Mouse (Mus musculus): ENCODE measurements at regions not wholly inside any gene's neighbourhood (a gene's known extent, or its start where the extent isn't known, plus 50 kb on each side); places are given as distances from the start of the nearest gene placed in this dataset.

GRCm38 (mm10) chr2:147905759-147906740, 140.7 kb downstream of the Foxa2 start:
- no peaks in the 10 kb centered on the region for H3K27me3 ChIP-seq (ENCODE audit: insufficient read depth, low read length)
- H3K4me1 ChIP-seq (ENCODE audit: insufficient read depth) = peaks cover 7% of the 10 kb centered on the region; the same call in 1 of the 2 replicates
- no peak overlapping the region for H3K4me2 ChIP-seq (ENCODE audit: low read depth, low read length)
- H3K4me3 ChIP-seq (ENCODE audit: low read depth, low read length) = no peak overlapping the region
- TF ChIP-seq EP300 (IDR thresholded peaks at IDR 0.05; ENCODE audit: low read depth) (no peak), CTCF (IDR thresholded peaks at IDR 0.05; ENCODE audit: low read depth) (no peak)
- no peak overlapping the region for H3K27ac ChIP-seq (ENCODE audit: low read depth)
- no peaks in the 10 kb centered on the region for H3K36me3 ChIP-seq (replicated peaks; ENCODE audit: insufficient read depth, low read length)
- no peak overlapping the region for H3K9ac ChIP-seq (replicated peaks)
- 31% methylated on average over 19 of the region's 19 CpGs for WGBS (ENCODE audit: insufficient replicate concordance)
- DNase-seq (no peak), ATAC-seq (no peak)
- H3K9me3 ChIP-seq (ENCODE audit: low read length) = no peaks in the 10 kb centered on the region

GRCm38 (mm10) chr2:147905118-147905517, 141.7 kb downstream of the Foxa2 start:
- ATAC-seq (no peak; the same call in 1 of the 2 replicates), DNase-seq (no peak)
- H3K9me3 ChIP-seq (ENCODE audit: low read length) = no peaks in the 10 kb centered on the region
- whole genome bisulfite sequencing (ENCODE audit: insufficient replicate concordance) = 32% methylated on average over 3 of the region's 3 CpGs
- no peak overlapping the region for H3K4me3 ChIP-seq (ENCODE audit: low read depth, low read length)
- no peaks in the 10 kb centered on the region for H3K36me3 ChIP-seq (replicated peaks; ENCODE audit: insufficient read depth, low read length)
- no peak overlapping the region for H3K4me2 ChIP-seq (ENCODE audit: low read depth, low read length)
- H3K4me1 ChIP-seq (ENCODE audit: insufficient read depth) = peaks cover 7% of the 10 kb centered on the region; the same call in 1 of the 2 replicates
- TF ChIP-seq CTCF (IDR thresholded peaks at IDR 0.05; ENCODE audit: low read depth) (no peak), EP300 (IDR thresholded peaks at IDR 0.05; ENCODE audit: low read depth) (no peak)
- no peak overlapping the region for H3K9ac ChIP-seq (replicated peaks)
- H3K27me3 ChIP-seq (ENCODE audit: insufficient read depth, low read length) = no peaks in the 10 kb centered on the region
- 0 out of 2 replicates have a peak overlapping the region, but pooled peaks have one; percentile 11 for H3K27ac ChIP-seq (ENCODE audit: low read depth)

DNA sequence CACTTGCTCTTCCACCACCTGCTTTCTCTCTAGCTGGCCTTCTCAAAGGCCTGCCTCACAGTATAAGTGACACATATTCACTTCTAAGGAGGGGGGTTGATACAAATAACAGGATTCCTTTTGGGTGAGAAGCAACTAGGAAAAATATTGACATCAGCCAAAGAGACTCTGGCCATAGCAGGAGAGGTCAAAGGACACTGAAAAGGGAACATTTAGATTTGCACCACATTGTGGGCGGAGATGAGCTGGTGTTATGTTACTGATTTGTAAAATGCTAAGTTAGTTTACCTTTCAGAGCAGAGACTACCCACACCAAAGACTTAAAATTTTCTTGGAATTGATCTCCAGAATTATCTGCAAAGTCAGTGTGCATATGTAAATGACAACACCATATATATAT, 147.5 kb downstream of the Foxa2 start:
- peak overlapping the region; percentile 74 for H3K27ac ChIP-seq (ENCODE audit: low read depth)
- no peaks in the 10 kb centered on the region for H3K36me3 ChIP-seq (replicated peaks; ENCODE audit: insufficient read depth, low read length)
- WGBS (ENCODE audit: insufficient replicate concordance) = 55% methylated on average over 1 of the region's 1 CpGs
- no peak overlapping the region for H3K9ac ChIP-seq (replicated peaks)
- no peak for DNase-seq
- no peaks in the 10 kb centered on the region for H3K27me3 ChIP-seq (ENCODE audit: insufficient read depth, low read length)
- H3K9me3 ChIP-seq (ENCODE audit: low read length) = no peaks in the 10 kb centered on the region
- TF ChIP-seq CTCF (IDR thresholded peaks at IDR 0.05; ENCODE audit: low read depth) = no peak
- 0 out of 2 replicates have a peak, but pooled peaks have one; percentile 20 for TF ChIP-seq EP300 (IDR thresholded peaks at IDR 0.05; ENCODE audit: low read depth)
- ATAC-seq = peak; percentile 80
- H3K4me3 ChIP-seq (ENCODE audit: low read depth, low read length) = no peak overlapping the region
- H3K4me2 ChIP-seq (ENCODE audit: low read depth, low read length) = no peak overlapping the region
- H3K4me1 ChIP-seq (ENCODE audit: insufficient read depth) = no peaks in the 10 kb centered on the region

DNA sequence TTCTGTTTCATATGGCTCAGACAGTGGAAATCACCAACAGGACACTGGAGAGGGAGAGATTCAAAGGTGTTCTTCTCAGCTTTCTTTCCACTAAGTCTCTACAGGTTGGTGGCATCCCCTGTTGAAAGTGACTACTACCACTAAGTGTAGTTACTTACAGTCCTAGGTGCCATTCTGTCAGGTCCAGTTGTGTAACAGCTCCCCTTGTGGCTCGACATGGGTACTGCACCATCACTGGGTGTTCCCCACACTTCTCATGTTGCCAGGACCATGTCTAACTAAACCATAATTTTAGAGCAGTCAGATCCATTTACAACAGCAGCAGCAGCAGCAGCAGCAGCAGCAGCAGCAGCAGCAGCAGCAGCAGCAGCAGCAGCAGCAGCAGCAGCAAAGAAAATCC, 151.1 kb downstream of the Foxa2 start:
- no peak overlapping the region for H3K9ac ChIP-seq (replicated peaks)
- H3K27me3 ChIP-seq (ENCODE audit: insufficient read depth, low read length) = no peaks in the 10 kb centered on the region
- no peaks in the 10 kb centered on the region for H3K9me3 ChIP-seq (ENCODE audit: low read length)
- no peaks in the 10 kb centered on the region for H3K36me3 ChIP-seq (replicated peaks; ENCODE audit: insufficient read depth, low read length)
- ATAC-seq = no peak
- DNase-seq = peak; percentile 59
- WGBS (ENCODE audit: insufficient replicate concordance) = 3% methylated on average over 1 of the region's 1 CpGs
- H3K27ac ChIP-seq (ENCODE audit: low read depth) = no peak overlapping the region
- H3K4me3 ChIP-seq (ENCODE audit: low read depth, low read length) = no peak overlapping the region
- no peaks in the 10 kb centered on the region for H3K4me1 ChIP-seq (ENCODE audit: insufficient read depth)
- TF ChIP-seq CTCF (IDR thresholded peaks at IDR 0.05; ENCODE audit: low read depth) (peak; percentile 86), EP300 (IDR thresholded peaks at IDR 0.05; ENCODE audit: low read depth) (no peak)
- no peak overlapping the region for H3K4me2 ChIP-seq (ENCODE audit: low read depth, low read length)

GRCm38 (mm10) chr2:147894213-147894612, 152.6 kb downstream of the Foxa2 start:
- no peak overlapping the region for H3K4me2 ChIP-seq (ENCODE audit: low read depth, low read length)
- no peak for TF ChIP-seq EP300 (IDR thresholded peaks at IDR 0.05; ENCODE audit: low read depth)
- no peak for TF ChIP-seq CTCF (IDR thresholded peaks at IDR 0.05; ENCODE audit: low read depth)
- no peaks in the 10 kb centered on the region for H3K4me1 ChIP-seq (ENCODE audit: insufficient read depth)
- no peaks in the 10 kb centered on the region for H3K36me3 ChIP-seq (replicated peaks; ENCODE audit: insufficient read depth, low read length)
- no peak for DNase-seq
- no peak overlapping the region for H3K4me3 ChIP-seq (ENCODE audit: low read depth, low read length)
- no peaks in the 10 kb centered on the region for H3K9me3 ChIP-seq (ENCODE audit: low read length)
- WGBS (ENCODE audit: insufficient replicate concordance) = 61% methylated on average over 1 of the region's 1 CpGs
- no peak for ATAC-seq
- no peak overlapping the region for H3K9ac ChIP-seq (replicated peaks)
- H3K27ac ChIP-seq (ENCODE audit: low read depth) = no peak overlapping the region
- no peaks in the 10 kb centered on the region for H3K27me3 ChIP-seq (ENCODE audit: insufficient read depth, low read length)

DNA sequence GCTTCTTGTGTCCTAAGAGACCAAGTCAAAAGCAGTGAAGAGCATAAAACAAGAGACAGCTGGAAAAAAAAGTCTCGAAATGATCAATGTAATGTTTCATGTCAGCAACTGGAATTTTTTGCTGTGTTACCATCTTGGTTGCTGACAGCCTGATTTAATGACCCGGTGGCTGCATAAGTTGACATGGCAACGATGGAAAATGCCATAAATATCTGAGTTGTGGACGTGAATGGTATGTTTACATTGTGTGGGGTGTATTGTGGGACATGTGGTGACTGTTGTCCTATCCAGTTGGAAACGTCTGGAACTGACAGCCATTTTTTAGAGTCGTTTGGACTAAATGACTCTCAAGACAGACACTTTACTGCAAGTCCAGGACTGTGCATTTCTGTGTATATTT, 160.6 kb downstream of the Foxa2 start:
- no peak overlapping the region for H3K4me2 ChIP-seq (ENCODE audit: low read depth, low read length)
- H3K27ac ChIP-seq (ENCODE audit: low read depth) = no peak overlapping the region
- DNase-seq = no peak
- no peaks in the 10 kb centered on the region for H3K27me3 ChIP-seq (ENCODE audit: insufficient read depth, low read length)
- H3K4me1 ChIP-seq (ENCODE audit: insufficient read depth) = no peaks in the 10 kb centered on the region
- no peak for ATAC-seq
- no peak overlapping the region for H3K9ac ChIP-seq (replicated peaks)
- no peaks in the 10 kb centered on the region for H3K36me3 ChIP-seq (replicated peaks; ENCODE audit: insufficient read depth, low read length)
- TF ChIP-seq CTCF (IDR thresholded peaks at IDR 0.05; ENCODE audit: low read depth) (no peak), EP300 (IDR thresholded peaks at IDR 0.05; ENCODE audit: low read depth) (no peak)
- no peaks in the 10 kb centered on the region for H3K9me3 ChIP-seq (ENCODE audit: low read length)
- 47% methylated on average over 6 of the region's 6 CpGs for WGBS (ENCODE audit: insufficient replicate concordance)
- H3K4me3 ChIP-seq (ENCODE audit: low read depth, low read length) = no peak overlapping the region
